Mouse (Mus musculus) T-helper 17 cell (primary cell): Measurements from ENCODE around the gene 1810043G02Rik.
"Not testable (repeated sequence)": the region's sequence is repeated elsewhere in the genome, so short reads cannot be mapped to it uniquely, and the experiment has no call there.

Experiments
- in situ Hi-C, 2 experiments: fragments of 300-600 bp; cut with MboI, MseI; formaldehyde crosslinking; loops; 1 replicate in 1 of 2; 2 replicates in 1 of 2; pipeline ENCODE4 v1.15.1; 2025; ENCODE audit warnings: high pct_unique_total_duplicates in 2 of 2

1810043G02Rik gene

DNA sequence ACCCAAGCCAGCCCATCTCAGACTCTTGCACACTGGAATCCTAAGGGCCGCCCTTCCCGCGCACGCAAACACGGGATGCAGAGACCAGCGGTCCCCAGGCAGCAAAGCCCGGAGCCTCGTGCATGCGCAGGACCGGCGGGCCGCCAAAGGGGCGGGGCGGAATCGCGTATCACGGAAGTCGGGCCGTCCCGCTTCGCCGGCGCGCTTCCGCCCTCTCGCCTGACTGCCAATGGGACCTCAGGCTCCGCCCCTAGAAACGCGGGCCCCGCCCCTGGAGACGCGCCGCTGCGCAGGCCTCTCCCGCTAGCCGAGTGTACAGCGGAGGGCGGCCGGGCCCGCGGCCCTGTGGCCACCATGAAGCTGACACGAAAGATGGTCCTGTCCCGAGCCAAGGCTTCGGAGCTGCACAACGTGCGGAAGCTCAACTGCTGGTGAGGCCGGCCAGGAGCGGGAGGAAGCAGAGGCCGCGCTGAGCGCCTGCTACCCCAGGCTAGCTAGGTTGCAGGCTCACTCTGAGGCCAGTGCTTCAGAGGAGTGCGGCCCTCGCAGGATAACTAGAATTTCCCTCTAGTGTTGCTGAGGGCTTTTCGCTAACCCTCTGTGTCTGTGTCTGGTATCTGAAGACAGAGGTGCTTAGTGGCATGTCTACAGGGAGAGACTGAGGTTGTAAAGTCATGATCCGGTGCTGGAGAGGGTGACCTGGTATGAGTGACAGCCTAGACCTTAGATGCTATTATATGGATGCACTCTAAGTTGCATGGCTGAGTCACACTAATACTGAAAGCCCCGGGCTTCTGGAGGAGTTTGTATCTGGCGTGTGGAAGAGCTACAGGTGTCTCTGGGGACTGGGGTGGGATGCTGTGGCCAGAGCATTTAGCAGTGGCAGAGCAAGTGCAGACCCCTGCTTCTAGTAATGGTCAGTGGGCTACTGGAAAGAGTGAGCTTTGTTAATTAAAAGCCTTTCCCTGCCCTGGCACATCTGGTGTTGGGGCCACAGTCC, at the start of gene 1810043G02Rik:
TSS of gene 1810043G02Rik (plus strand) at position 174 of the 1,000 bp plus-strand sequence.
- in situ Hi-C loops: loop anchor here in 1 of 2 experiments (25.0 kb wide), 1 partner anchor 1734 kb away; the partner anchor contains the start of genes Bsg and Hcn2

DNA sequence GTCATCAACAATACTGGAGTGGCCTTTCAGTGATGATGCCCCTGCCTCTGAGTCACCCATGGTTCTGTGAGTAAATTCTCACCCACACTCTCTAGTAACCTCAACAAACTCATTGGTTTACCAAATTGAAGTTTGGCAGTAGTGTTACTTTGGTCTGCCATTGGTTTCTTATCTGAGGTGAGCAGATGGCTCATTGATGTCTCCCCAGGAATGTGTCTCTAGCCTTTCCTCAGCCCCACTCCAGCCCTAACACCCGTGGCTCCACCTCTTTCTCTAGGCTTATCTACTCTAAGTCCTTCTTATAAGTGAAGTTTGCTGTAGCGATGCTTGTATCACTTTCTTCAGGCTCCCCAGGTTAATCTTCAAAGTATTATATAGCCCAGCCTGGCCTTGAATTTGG, 38.6 kb upstream of the 1810043G02Rik start:
- in situ Hi-C loops: no loop called here

DNA sequence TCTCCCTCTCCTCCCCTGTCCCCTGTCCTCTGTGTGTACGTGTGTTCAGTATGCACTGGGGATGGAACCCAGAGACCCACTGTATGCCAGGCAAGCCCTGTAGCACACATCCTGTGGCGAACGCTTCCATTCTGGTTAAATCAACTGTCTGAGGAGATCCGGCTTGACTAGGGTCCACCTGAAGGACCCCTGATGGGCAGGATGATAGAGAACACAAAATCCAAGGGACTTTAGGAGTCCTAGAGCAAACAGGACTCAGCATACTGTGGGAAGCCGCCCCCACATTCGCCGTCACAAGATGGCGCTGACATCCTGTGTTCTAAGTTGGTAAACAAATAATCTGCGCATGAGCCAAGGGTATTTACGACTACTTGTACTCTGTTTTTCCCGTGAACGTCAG, 27.9 kb upstream of the 1810043G02Rik start:
- in situ Hi-C loops: not testable (repeated sequence)

DNA sequence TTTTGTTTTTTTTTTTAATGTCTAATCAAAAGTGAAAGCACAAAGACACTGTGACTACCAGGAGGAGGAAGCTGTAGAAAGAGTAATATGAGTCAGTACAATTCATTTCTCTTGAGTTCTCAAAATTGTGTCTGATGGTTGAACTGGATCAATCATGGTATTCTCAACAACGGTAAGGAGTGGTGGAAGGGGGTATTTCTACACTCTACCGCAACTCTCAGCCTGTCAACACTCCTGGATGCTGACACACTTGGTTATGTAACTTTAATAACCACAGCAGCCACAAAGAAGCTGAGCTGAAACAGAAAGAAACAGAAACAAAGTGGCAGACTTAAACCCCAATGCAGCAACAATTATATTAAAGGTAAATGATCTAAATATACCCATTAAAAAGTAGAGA, 15.6 kb upstream of the 1810043G02Rik start:
- in situ Hi-C loops: no loop called here

DNA sequence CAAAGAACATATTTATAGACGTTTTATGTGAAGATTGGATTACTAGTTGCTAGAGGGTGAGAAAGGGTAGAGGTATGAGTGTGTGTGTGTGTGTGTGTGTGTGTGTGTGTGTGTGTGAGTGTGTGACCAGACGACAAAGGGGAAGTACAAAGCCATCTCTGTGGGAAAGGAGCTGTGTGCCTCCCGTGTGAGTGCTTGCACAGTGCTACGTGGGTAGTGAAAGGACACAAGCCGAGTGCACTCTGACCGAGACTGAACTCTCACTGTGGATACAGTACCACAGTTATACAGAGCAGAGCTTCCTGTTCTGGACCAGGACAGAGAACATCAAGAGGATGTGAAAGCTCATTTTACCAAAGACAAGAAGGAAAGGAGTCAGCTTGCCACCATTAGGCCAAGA, 14.4 kb upstream of the 1810043G02Rik start:
- in situ Hi-C loops: no loop called here

DNA sequence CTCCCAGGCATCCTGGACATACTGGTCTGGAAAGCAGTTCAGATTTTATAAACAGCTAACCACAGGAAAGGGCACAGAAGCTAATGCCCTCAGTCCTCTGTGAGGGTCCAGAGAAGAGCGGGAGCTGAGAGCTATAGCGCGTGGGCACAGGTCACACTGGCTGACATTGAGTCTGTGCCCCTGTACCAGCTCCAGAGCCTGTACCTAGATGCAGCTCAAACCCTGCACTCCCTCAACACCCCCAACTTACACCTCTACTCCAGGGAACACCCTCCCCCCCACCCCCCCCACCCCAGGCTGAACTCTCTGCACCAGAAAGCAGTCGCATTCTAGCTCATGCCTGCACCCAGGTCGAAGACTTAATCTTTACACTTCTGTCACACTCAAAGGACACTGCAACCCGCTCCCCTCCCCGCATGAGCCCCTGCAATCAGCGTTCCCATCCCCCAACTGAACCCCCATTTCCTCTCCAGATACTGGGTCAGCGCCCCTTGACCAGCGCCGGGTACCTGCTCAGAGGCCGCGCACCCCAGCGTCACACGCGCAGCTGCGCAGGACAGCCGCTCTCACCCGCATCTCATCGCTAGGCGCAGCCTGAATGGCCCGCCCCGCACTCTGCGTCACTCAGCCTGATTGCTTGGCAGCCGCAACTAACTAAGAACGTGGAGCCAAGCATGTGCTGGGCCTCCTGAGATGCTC, 8.9 kb upstream of the 1810043G02Rik start:
- in situ Hi-C loops: no loop called here

DNA sequence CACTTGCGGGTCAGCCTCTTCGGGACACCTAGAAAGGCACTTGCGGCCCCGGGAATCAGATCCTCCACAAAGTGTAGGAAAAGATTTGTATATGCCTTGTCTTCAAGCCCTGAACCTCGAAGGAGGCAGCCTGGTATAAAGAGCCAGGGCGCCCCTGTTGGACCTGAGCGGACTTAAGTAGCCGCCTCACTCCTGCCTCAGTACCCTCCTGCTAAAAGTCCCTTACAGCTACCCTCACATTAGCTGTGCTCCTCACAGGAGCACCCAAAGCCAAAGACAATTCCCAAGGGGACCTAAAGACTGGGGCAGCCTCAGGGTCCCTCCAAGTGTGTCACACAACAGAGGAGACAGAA, 8.4 kb upstream of the 1810043G02Rik start:
- in situ Hi-C loops: loop anchor here in 1 of 2 experiments (5.0 kb wide), 1 partner anchor 43 kb away; no protein-coding TSS in a partner anchor

DNA sequence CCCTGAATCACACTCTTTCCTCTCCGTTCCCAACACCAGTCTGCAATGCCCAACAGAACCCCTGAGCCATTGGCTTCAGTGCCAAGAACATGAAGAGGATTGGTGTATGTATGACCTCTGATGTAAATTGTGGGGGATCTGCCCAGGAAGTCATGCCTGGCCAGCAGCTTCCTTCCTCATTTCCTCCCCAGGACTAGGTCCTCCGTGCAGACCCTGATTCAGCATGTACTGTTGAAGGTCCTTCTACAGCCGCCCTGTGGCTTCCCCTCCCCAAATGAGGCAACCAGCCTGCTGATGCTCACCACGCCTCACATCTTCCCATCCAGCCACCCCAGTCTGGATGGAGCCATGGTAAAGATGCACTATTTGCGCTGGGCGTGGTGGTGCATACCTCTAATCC, 7.8 kb upstream of the 1810043G02Rik start, which contains the start of gene Trpm2:
TSS of gene Trpm2 (minus strand) at position 83 of the 400 bp plus-strand sequence.
- in situ Hi-C loops: loop anchor here in 1 of 2 experiments (5.0 kb wide), 1 partner anchor 43 kb away; no protein-coding TSS in a partner anchor

DNA sequence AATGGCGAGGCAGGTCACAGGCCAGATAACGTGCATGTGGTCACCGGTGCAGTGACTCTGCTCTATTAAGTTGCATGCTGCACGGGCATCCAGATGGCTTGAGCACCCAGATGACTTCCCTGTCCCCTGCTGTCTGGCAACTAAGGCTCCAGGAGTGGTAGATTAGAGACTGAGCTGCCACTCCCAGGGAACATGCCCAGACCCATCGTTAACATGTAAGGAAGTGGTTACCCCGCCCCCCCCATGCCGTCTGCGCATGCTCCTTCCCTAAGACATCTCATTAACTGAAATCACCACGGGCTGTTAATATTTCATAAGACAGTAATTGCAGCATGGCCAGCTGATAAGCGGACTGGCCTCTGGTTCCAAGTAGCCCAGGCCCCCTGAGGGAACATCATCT, 7.1 kb upstream of the 1810043G02Rik start:
- in situ Hi-C loops: loop anchor here in 1 of 2 experiments (5.0 kb wide), 1 partner anchor 44 kb away; no protein-coding TSS in a partner anchor

DNA sequence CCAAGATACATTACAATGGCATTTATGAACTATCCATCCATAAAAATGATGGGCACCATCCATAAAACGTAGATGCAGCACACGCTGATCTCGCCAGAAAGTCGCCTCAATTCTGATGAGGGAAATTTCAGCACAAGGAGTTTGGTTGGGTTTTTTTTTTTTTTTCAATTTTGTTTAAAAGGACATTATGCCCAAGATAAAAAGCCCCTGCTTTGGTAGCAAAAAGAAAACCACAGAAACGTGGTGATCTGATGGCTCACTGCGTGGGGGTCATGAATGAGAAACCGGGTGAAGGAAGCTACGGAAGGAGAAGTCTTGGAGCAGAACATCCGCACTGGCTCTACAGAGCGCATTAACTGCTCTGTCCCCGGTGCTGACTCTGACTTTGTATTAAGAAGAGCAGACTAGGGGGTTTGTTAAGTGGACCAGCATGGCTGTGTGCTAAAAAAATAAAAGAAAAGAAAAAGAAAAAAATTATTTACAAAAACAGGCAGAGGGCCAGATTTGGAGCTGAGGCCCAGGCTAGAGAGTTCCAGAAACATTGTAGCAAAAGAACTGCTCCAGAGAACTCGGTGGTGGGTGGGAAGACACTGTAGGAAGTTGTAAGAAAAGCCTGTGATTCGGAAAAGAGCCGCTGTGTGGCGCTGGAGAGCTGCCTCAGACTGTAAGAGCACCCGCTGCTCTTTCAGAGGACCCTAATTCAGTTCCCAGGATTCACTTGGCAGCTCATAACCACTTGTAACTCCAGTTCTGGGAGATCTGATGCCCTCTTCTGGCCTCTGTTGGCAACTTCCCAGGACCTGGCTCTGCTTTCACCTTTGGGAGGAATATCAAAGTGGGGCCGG, 6.4 kb upstream of the 1810043G02Rik start:
- in situ Hi-C loops: loop anchor here in 1 of 2 experiments (5.0 kb wide), 1 partner anchor 45 kb away; no protein-coding TSS in a partner anchor

DNA sequence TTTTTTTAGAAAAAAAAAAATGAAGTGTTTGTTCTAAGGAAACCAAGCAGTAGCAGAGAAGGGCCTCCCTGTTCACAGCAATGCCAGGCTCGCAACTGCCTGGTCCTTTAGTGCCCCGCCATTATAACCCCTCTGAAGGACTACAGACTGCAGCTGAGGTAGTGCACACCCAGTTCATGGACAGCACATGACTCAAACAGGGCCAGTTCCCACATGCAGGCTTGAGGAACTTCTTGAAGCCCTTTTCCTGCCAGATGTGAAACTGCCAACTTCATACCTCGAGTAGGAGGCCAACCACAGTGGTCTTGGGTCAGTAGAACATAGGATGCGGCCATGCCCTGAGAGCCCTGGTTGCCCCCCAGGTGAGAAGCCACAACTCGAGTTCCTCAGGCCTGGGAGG, 4.0 kb upstream of the 1810043G02Rik start:
- in situ Hi-C loops: loop anchor here in 1 of 2 experiments (5.0 kb wide), 1 partner anchor 47 kb away; no protein-coding TSS in a partner anchor

DNA sequence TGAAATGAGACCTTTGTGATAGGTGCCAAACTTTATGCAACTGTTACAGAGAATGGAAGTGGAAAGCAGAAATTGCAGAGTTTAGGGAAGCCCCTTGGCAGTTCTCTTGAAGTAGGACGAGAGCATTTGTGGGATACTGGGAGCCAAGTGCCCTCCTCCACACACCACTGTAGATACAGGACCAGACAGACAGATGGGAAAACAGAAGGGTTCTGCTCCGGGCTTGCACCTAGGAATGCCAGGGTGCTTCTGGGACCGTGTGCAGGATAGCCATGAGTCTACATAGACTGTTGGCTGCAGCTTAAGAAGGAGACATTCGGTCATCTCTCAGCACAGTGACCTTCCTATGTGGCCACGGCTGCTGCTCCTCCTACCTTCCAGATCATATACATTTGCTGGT, 3.5 kb upstream of the 1810043G02Rik start:
- in situ Hi-C loops: loop anchor here in 1 of 2 experiments (5.0 to 25.0 kb wide), 2 partner anchors 48 to 1737 kb away; partner anchors contain the start of genes Bsg and Hcn2

DNA sequence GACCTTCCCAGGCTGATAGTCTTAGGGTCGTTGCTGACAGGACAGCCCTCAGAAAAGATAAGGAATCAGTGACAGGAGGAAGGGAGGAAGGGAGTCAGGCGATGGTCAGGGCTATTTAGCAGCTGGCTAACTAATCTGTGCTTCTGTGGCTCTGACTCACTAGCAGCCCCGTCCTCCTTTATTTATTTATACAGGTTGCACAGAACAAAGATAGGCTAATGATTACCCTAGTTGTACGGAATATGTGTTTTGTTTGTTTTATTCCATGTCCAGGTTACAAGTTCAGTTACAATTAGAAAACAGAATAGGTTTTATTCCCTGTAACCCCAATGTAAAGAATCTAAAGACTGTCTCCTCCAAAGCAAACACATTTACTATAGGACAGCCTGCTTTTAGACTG, 2.7 kb upstream of the 1810043G02Rik start:
- in situ Hi-C loops: loop anchor here in 1 of 2 experiments (25.0 kb wide), 1 partner anchor 1737 kb away; the partner anchor contains the start of genes Bsg and Hcn2

DNA sequence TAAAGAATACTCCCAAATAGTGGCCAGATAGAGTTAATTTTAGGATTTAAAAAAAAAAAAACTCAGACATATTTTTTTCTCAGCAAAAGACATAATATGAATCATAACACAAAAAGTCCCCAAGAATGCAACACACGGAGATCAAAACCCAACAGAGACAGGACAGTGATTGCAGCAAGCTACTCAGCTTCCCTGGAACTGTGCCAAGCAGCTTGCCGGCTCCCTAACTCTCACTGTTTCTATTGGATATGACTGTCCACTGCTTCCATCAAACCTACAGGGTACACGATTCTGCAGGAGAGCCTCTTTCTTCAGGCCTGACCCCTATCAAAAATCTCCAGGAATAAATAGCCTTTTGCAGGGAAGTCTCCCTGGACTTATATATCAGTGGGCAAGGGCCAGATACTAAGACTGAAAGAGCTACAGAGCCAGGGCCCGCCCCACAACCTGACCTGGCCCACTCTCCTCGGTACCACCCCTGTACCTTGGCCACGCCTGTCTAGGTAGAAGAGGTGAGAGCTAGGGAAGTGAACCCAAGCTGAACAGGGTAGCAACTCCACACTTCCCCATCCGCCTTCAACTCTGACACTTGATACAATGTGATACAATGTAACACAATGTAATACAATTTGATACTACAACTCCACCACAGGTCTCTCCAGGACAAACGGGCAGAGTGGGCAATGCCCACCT, 1.7 kb upstream of the 1810043G02Rik start:
- in situ Hi-C loops: loop anchor here in 1 of 2 experiments (25.0 kb wide), 1 partner anchor 1736 kb away; the partner anchor contains the start of genes Bsg and Hcn2

DNA sequence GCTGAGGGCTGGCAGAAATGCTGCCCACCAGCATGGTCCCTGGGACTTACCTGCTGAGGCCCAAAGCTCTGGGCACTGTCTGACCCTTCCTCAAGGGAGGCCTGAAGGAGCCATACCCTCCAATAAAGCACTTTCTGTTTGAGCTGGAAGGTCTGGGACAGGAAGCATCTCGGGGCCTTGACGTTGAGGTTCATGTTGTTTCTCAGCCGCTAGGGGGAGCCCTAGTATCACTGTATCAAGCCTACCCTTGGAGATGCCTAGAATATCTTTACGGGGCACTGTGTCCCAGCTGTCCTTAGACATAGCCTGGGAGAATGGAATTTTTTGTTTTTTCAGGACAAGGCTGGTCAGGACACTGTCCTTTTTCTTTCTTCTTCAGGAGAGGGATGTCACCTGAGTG, 6.3 kb downstream of the 1810043G02Rik start:
- in situ Hi-C loops: loop anchor here (5.0 to 25.0 kb wide), 3 partner anchors 178 to 1728 kb away; partner anchors contain the start of genes Bsg (in 1 of the 2), Hcn2 (in 1 of the 2) and Ilvbl (in 1 of the 2)

DNA sequence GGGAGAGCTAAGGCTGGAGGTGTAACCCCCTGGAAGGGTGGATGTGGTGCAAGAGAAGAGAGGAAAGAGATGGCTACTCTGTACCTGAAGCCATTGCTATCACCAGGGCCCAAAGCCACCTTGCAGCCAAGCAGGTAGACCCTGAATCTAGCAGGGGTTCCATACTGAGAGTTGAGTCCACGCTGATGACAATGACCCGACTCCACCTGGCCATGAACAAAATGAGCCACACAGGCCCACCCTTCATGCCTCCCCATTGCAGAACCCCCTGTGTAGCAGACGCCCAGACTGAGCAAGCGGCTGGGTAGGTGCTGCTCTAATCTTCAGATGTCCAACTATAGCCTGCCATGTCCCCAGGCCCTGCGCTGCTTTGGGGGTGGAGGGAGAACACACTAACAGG, 7.5 kb downstream of the 1810043G02Rik start:
- in situ Hi-C loops: loop anchor here (5.0 to 25.0 kb wide), 3 partner anchors 177 to 1727 kb away; partner anchors contain the start of genes Bsg (in 1 of the 2), Hcn2 (in 1 of the 2) and Ilvbl (in 1 of the 2)

DNA sequence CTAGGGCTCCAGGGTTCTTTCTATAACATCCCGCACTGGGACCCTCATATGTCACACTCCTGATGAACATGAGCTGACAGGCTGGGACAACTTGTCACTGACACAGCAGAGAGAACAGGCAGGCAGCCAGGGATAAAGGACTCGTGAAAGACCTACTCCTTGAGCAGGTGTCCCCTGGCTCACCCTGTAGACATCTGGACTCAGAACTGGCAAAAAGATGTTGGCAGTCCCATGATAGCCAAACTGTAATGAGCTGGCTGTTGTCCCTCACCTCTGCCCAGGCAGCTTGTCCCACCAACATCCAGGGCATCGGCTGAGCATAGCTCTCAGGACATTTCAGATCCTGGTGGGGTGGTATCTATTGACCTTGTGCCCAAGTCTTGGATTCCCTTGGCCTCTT, 17.3 kb downstream of the 1810043G02Rik start:
- in situ Hi-C loops: loop anchor here in 1 of 2 experiments (25.0 kb wide), 1 partner anchor 1717 kb away; the partner anchor contains the start of genes Bsg and Hcn2

DNA sequence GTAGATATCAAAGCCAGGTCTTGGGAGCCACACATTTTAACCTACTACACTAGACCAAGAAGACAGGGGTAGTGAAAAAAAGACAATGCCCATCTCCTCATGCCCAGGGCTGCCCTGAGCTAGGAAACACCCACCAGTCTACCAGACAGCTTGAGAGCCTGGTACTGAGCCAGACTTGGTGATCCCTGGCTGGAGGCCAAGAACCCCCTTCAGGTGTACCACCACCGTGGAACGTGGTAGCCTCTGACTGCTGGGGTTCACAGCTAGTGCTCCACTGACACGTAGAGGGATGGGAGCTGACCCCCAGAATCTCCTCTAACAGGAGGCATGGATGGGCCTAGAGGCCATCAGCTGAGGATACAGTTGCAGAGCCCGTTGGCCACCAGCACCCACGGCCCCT, 21.9 kb downstream of the 1810043G02Rik start:
- in situ Hi-C loops: no loop called here

DNA sequence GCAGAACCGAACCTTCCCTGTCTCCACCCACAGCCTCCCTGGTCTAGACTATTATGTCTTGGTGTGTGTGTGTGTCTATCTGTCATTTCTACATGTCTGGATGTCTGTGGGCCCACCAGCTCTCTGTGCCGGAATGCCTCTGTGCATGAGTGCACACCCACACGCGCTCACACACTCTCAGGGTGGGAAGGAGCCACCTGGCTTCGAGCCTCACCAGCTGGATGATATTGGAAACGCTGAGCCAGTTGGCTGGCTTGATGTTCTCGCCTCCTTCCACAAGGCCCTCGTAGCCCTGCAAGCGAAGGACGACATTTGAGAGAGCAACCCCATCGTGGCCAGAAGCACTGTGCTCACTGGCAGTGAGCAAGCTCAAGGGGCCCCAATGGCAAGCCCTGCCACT, 23.5 kb downstream of the 1810043G02Rik start:
- in situ Hi-C loops: no loop called here

DNA sequence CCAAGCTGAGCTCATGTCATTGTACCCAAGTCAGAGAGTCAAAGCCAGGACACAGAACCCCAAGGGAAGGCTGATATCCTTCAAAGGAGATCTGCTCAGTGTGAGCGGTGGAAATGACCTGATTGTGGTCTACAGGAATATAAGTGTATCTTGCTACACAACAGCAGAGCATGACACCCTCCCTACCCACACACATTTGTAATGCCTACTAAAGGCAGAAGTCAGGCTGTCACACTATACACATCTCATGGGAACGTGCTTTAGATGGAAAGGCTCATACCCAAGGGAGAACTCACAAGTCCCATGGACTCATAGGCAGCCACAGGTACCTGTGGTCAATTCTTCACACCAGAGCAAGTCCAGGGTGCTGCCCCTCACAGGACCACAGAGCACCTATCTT, 24.0 kb downstream of the 1810043G02Rik start:
- in situ Hi-C loops: no loop called here
